Mouse (Mus musculus) kidney, adult 2 months (tissue): ENCODE data around the gene Dgki. TPM values are rescaled to one million over a fixed set of nuclear protein-coding genes. Genes with fewer than 3 reads are reported as not detected.

Source experiments
- DNase-seq: peaks from one replicate; pipeline ENCODE4 v3.0.0; 2021
- H3K27ac ChIP-seq: fragments of 200-500 bp; 2 replicates; pipeline ENCODE4 v1.5.1; 2012; ENCODE audit warnings: low read depth, low read length, control low read depth, inconsistent platforms; ENCODE audit not compliant: insufficient read depth
- H3K27me3 ChIP-seq: fragments of 200-500 bp; replicated peaks from 2 replicates; pipeline ENCODE4 v1.6.1; 2012; ENCODE audit warnings: mild to moderate bottlenecking, moderate library complexity, low read length, inconsistent platforms; ENCODE audit not compliant: control insufficient read depth, insufficient read depth
- H3K36me3 ChIP-seq: fragments of 200-500 bp; 2 replicates; pipeline ENCODE4 v1.6.1; 2012; ENCODE audit warnings: mild to moderate bottlenecking, moderate library complexity, low read length, inconsistent platforms; ENCODE audit not compliant: control insufficient read depth, insufficient read depth
- H3K4me1 ChIP-seq: fragments of 200-500 bp; 2 replicates; pipeline ENCODE4 v1.6.1; 2011; ENCODE audit warnings: low read length; ENCODE audit not compliant: control insufficient read depth, insufficient read depth
- H3K4me3 ChIP-seq: fragments of 200-500 bp; 2 replicates; pipeline ENCODE4 v1.5.1; 2011; ENCODE audit warnings: mild to moderate bottlenecking, low read depth, low read length, control low read depth; ENCODE audit not compliant: insufficient read depth
- CTCF ChIP-seq: fragments of 200-500 bp; conservative IDR thresholded peaks from 2 replicates; pipeline ENCODE4 v1.5.1; 2011; ENCODE audit warnings: low read depth, mild to moderate bottlenecking, control low read depth, low read length, moderate library complexity, mixed read lengths; ENCODE audit not compliant: insufficient read depth, insufficient read length
- POLR2A ChIP-seq: fragments of 200-500 bp; IDR thresholded peaks from one replicate; pipeline ENCODE4 v1.6.1; 2011; ENCODE audit warnings: low read depth, low read length, control low read depth
- WGBS: fragments of 180-500 bp; shearing (Covaris S2); methylation state at CpG from one replicate; pipeline ENCODE4 v1.1.7; 2018; 5-methylcytosine and 5-hydroxymethylcytosine counted together
- polyA plus RNA-seq: library from polyadenylated mRNA; depleted of rRNA; stranded (reverse); fragments of >200 nt; gene quantifications from 2 replicates; pipeline ENCODE4 v1.2.3, GENCODE M21; 2012

The Dgki gene
- polyA plus RNA-seq, 1 experiment: 0.05 TPM

- no peak overlapping the region for H3K4me3 ChIP-seq
- H3K36me3 ChIP-seq: no peaks in the 10 kb centered on the region
- H3K27ac ChIP-seq: no peak overlapping the region
- 67% methylated on average over 7 of the region's 7 CpGs for WGBS
- H3K27me3 ChIP-seq: no peaks in the 10 kb centered on the region
- no peaks in the 10 kb centered on the region for H3K4me1 ChIP-seq
- no peak for DNase-seq
- TF ChIP-seq CTCF: no peak
Observed at GRCm38 (mm10) chr6:37222947-37223510, 77.0 kb downstream of the Dgki start.

DNA sequence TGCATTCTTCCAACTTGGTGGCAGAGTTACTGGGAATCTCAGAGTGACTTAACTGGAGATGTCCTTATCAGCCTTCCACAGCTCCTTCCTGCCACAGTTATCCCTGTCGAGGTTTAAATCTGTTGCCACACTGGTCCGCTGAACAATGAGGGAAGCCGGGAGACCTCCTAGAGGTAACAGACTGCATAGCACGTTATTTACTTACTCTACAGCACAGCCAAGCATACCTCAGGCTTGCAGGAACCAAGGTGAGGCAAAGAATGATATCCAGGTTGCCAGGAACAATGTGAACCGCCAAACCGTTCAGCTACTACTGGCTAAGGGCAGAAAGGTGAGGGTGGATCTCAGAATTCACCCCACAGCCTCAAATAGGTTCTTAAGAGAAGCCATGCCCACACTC is 78.0 kb downstream of the Dgki start:
- H3K4me1 ChIP-seq: no peaks in the 10 kb centered on the region
- H3K27ac ChIP-seq: no peak overlapping the region
- no peak overlapping the region for H3K4me3 ChIP-seq
- H3K27me3 ChIP-seq: no peaks in the 10 kb centered on the region
- TF ChIP-seq CTCF (no peak), POLR2A (no peak)
- 61% methylated on average over 6 of the region's 6 CpGs for WGBS
- no peak for DNase-seq
- no peaks in the 10 kb centered on the region for H3K36me3 ChIP-seq

DNA sequence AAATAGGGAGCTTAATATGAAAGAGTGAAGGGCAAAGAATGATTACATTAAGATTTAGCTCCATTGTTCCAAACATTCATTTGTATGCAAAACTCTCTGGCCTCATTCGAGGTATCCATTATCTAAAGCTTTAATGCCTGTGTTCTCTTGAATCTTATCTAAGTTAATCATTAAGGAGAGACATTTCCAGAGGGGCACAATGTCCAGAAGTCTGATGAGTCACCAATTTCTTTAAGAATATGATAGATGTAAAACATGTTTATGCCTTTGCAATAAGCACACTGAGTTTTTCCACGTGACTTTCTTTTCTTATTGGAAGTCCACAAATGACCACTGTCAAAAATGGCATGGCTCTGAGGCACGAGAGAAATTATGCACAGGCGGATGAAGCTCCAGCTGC is 80.9 kb downstream of the Dgki start:
- Histone ChIP-seq H3K27ac (no peak overlapping the region), H3K27me3 (no peaks in the 10 kb centered on the region), H3K4me3 (no peak overlapping the region), H3K4me1 (no peaks in the 10 kb centered on the region), H3K36me3 (no peaks in the 10 kb centered on the region)
- TF ChIP-seq POLR2A (no peak), CTCF (no peak)
- DNase-seq: no peak
- 48% methylated on average over 4 of the region's 4 CpGs for WGBS

GRCm38 (mm10) chr6:37216342-37216763 is 83.6 kb downstream of the Dgki start:
- DNase-seq: no peak
- Histone ChIP-seq H3K36me3 (no peaks in the 10 kb centered on the region), H3K27me3 (no peaks in the 10 kb centered on the region)

DNA sequence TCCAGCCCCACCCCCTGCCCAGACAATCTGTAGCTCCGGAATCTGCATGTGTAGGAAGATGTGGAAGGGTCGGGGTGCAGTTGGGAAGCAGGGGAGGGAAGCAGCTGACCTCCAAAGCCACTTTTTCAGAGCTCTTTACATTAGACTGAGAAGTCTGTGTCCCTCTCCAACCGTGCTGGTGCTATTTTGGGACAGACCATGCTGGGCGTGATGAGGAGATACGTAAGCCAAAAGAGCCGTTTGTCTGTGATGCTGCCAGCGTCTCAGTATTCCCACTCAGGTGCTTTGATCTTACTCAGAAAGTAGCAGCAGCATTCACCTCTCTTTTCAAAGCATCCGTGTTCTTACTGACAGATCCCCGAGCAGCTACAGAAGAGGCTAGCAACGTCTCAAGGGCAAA is 84.3 kb downstream of the Dgki start:
- H3K36me3 ChIP-seq: no peaks in the 10 kb centered on the region
- no peak for DNase-seq
- H3K27me3 ChIP-seq: no peaks in the 10 kb centered on the region
- H3K4me3 ChIP-seq: no peak overlapping the region
- H3K27ac ChIP-seq: no peak overlapping the region
- no peaks in the 10 kb centered on the region for H3K4me1 ChIP-seq
- WGBS: 58% methylated on average over 10 of the region's 10 CpGs
- no peak for TF ChIP-seq CTCF
- TF ChIP-seq POLR2A: no peak

More at GRCm38 (mm10) chr6:37216342-37216763, 83.6 kb downstream of the Dgki start:
- Histone ChIP-seq H3K4me3 (no peak overlapping the region), H3K27ac (no peak overlapping the region), H3K4me1 (no peaks in the 10 kb centered on the region)
- TF ChIP-seq CTCF (no peak), POLR2A (no peak)
- 59% methylated on average over 4 of the region's 4 CpGs for WGBS

DNA sequence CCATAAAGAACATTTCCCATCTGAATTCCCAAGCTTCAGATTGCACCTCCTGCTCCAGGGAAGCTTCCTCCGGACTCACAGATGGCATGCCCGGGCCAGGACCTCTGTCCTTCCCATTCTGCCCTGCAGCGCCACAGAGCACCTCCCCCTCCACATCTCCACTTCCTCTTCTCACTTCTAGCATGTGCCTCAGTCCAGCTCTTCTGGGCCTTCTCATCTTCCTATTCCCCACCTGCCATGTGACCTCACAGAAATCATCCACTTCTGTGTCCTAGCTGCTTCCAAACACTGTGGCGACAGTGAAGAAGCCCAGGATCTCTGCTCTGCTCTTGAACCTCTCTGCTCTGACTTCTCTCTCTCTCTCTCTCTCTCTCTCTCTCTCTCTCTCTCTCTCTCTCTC is 87.1 kb downstream of the Dgki start:
- 70% methylated on average over 4 of the region's 4 CpGs for WGBS
- Histone ChIP-seq H3K27ac (no peak overlapping the region), H3K4me3 (no peak overlapping the region), H3K27me3 (no peaks in the 10 kb centered on the region), H3K36me3 (no peaks in the 10 kb centered on the region), H3K4me1 (no peaks in the 10 kb centered on the region)
- DNase-seq: peak; percentile 2
- no peak for TF ChIP-seq POLR2A
- no peak for TF ChIP-seq CTCF

DNA sequence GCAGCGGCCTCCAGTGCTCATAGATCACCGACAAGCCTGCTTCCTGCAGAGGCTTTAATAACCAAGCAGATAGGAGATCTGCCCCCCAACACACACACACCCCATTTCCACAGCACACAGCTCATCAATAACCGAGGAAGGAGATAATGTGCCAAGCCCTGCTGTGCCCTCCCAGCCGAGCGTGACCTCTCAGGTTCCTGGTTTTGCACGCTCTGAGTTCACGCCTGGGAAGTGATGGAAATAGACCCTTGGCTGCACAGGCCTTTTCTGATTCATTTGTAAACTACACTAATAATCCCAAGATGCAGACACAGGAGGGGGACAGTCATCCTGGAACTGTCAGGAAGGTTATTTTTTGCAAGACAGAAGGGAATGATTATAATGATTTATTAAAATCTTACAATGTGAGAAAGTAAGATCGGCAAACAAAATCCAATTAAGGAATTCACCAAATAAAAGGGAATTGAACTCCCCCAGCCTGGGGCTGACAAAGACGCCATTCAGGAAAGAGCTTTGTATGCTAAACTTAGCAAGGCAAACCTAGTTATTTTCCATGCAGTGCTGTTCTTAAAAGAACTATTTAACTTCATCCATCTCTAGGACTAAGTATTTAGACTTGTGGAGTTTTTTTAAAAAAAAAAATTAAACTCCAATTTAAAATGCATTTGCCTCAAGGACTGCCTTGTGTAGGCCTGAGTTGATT is 88.3 kb downstream of the Dgki start:
- 48% methylated on average over 9 of the region's 9 CpGs for WGBS
- H3K36me3 ChIP-seq: no peaks in the 10 kb centered on the region
- H3K27ac ChIP-seq: no peak overlapping the region
- no peaks in the 10 kb centered on the region for H3K4me1 ChIP-seq
- TF ChIP-seq CTCF (no peak), POLR2A (no peak)
- DNase-seq: peak; percentile 8
- no peak overlapping the region for H3K4me3 ChIP-seq
- H3K27me3 ChIP-seq: 0 out of 2 replicates have a peak, but pooled peaks cover 1% of the 10 kb centered on the region
